In the genomic region with DNA sequence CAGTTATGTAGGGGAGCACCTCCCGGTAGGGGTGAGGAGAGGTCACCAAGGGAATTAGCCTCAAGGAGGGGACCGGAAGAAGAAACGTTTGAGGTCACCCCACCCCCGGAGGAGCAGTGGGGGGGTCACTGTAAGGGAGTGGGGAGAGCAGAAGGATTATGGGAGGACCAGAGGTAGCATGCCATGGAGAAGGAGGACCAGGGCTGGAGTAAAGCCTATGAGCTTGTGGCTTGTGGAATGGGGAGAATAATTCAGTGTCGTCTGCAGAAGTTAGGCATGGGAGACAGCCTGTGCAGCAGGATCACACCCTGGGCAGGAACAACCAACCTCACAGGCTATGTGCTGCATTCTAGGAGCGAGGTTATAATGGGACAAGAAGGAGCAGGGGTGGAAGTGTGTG, we compare ENCODE assay signal across 7 mouse cellular contexts. TPM values are rescaled to one million over a fixed set of nuclear protein-coding genes. Genes with fewer than 3 reads are reported as not detected.
DNase-seq lines count a peak whose midpoint lies in the region; ATAC-seq and TF ChIP-seq lines count a peak whose summit lies in the region.

No protein-coding gene starts in this region.

- H3K4me2 ChIP-seq in lung, postnatal 0 days (replicated peaks; ENCODE audit: low read depth, low read length) = peak overlapping the region; percentile 94
- H3K4me2 ChIP-seq in limb, embryonic 14.5 days (replicated peaks; ENCODE audit: low read depth, low read length, severe bottlenecking) = peak overlapping the region; percentile 97
- H3K4me2 ChIP-seq in stomach, embryonic 15.5 days = peak overlapping the region; percentile 98

- no peaks in the 10 kb centered on the region for H3K27me3 ChIP-seq in lung, postnatal 0 days (replicated peaks; ENCODE audit: insufficient read depth, low read length)
- H3K27me3 ChIP-seq in forebrain, embryonic 10.5 days (ENCODE audit: poor library complexity, severe bottlenecking) = peaks cover 32% of the 10 kb centered on the region
- H3K27me3 ChIP-seq in limb, embryonic 14.5 days (ENCODE audit: control insufficient read depth, insufficient read depth, low read length) = no peaks in the 10 kb centered on the region
- no peaks in the 10 kb centered on the region for H3K27me3 ChIP-seq in stomach, embryonic 15.5 days (replicated peaks)

- peak overlapping the region; percentile 48 for H3K9ac ChIP-seq in lung, postnatal 0 days (replicated peaks; ENCODE audit: low read depth)
- peak overlapping the region; percentile 67 for H3K9ac ChIP-seq in limb, embryonic 14.5 days (ENCODE audit: low read depth, low read length, severe bottlenecking)
- peak overlapping the region; percentile 42 for H3K9ac ChIP-seq in stomach, embryonic 15.5 days

- peaks cover 17% of the 10 kb centered on the region; the same call in 1 of the 2 replicates for H3K4me1 ChIP-seq in lung, postnatal 0 days (ENCODE audit: insufficient read depth, low read depth, low read length)
- H3K4me1 ChIP-seq in forebrain, embryonic 10.5 days = peaks cover 33% of the 10 kb centered on the region
- H3K4me1 ChIP-seq in limb, embryonic 14.5 days (ENCODE audit: control insufficient read depth, insufficient read depth, low read length) = peaks cover 15% of the 10 kb centered on the region
- H3K4me1 ChIP-seq in stomach, embryonic 15.5 days = peaks cover 26% of the 10 kb centered on the region

- TF ChIP-seq CTCF in lung, postnatal 0 days (IDR thresholded peaks at IDR 0.05) = no peak

- H3K36me3 ChIP-seq in lung, postnatal 0 days (ENCODE audit: insufficient read depth, low read length) = no peaks in the 10 kb centered on the region
- no peaks in the 10 kb centered on the region for H3K36me3 ChIP-seq in forebrain, embryonic 10.5 days (replicated peaks)
- no peaks in the 10 kb centered on the region for H3K36me3 ChIP-seq in limb, embryonic 14.5 days (ENCODE audit: control insufficient read depth, insufficient read depth, low read length)
- no peaks in the 10 kb centered on the region for H3K36me3 ChIP-seq in stomach, embryonic 15.5 days

- ATAC-seq in lung, postnatal 0 days = no peak; the same call in 1 of the 2 replicates
- 0 out of 2 replicates have a peak, but pooled peaks have one; percentile 20 for ATAC-seq in limb, embryonic 14.5 days (ENCODE audit: low FRiP score, low read depth)
- ATAC-seq in stomach, embryonic 15.5 days (ENCODE audit: insufficient read depth, low FRiP score, low read depth) = no peak

- H3K4me3 ChIP-seq in lung, postnatal 0 days (ENCODE audit: low read depth, low read length) = peak overlapping the region; percentile 55
- peak overlapping the region; percentile 66 for H3K4me3 ChIP-seq in forebrain, embryonic 10.5 days
- H3K4me3 ChIP-seq in limb, embryonic 14.5 days (replicated peaks; ENCODE audit: low read length) = peak overlapping the region; percentile 50
- peak overlapping the region; percentile 56 for H3K4me3 ChIP-seq in stomach, embryonic 15.5 days (replicated peaks)

- peak; percentile 52 for DNase-seq in lung, postnatal 0 days (ENCODE audit: low spot score)
- DNase-seq in lung, postnatal 4 days = no peak
- DNase-seq in forebrain, embryonic 10.5 days (ENCODE audit: extremely low spot score, low spot score) = no peak
- no peak for DNase-seq in limb, embryonic 14.5 days (ENCODE audit: low spot score)
- DNase-seq in left cerebral cortex, adult 11 months (ENCODE audit: low spot score) = no peak
- DNase-seq in gastrocnemius, postnatal 25 days = no peak

- H3K27ac ChIP-seq in lung, postnatal 0 days (ENCODE audit: low read length) = peak overlapping the region; percentile 85
- peak overlapping the region; percentile 80 for H3K27ac ChIP-seq in forebrain, embryonic 10.5 days
- H3K27ac ChIP-seq in limb, embryonic 14.5 days (replicated peaks; ENCODE audit: low read depth, low read length) = no peak overlapping the region
- peak overlapping the region; percentile 61; the same call in 1 of the 2 replicates for H3K27ac ChIP-seq in stomach, embryonic 15.5 days

- no peaks in the 10 kb centered on the region for H3K9me3 ChIP-seq in lung, postnatal 0 days (ENCODE audit: low read length)
- no peaks in the 10 kb centered on the region for H3K9me3 ChIP-seq in forebrain, embryonic 10.5 days
- no peaks in the 10 kb centered on the region for H3K9me3 ChIP-seq in limb, embryonic 14.5 days (ENCODE audit: control insufficient read depth, low read length)
- no peaks in the 10 kb centered on the region for H3K9me3 ChIP-seq in stomach, embryonic 15.5 days

- TF ChIP-seq EP300 in lung, postnatal 0 days (IDR thresholded peaks at IDR 0.05) = no peak

- 7% methylated on average over 6 of the region's 6 CpGs for WGBS in lung, postnatal 0 days
- 16% methylated on average over 6 of the region's 6 CpGs for WGBS in forebrain, embryonic 10.5 days
- 13% methylated on average over 6 of the region's 6 CpGs for WGBS in limb, embryonic 14.5 days
- WGBS in stomach, embryonic 15.5 days = 13% methylated on average over 6 of the region's 6 CpGs

- TF ChIP-seq POLR2A in limb, embryonic 14.5 days (IDR thresholded peaks at IDR 0.05; ENCODE audit: borderline replicate concordance, extremely low read depth, insufficient read depth, insufficient read length) = no peak

RNA-seq across cellular contexts. Expression of a gene that starts 0.7 kb away (rescaled TPM):
- 27.5 and 33.0 TPM in 2 replicates for polyA plus RNA-seq in lung, postnatal 0 days (2015; fragmentation: Nextera tagmentation; extraction: Ambion mirVana)
- polyA plus RNA-seq in forebrain, embryonic 10.5 days (2016; fragmentation: Nextera tagmentation; extraction: Ambion mirVana) = 2.7 and 3.1 TPM in 2 replicates
- 5.9 and 8.2 TPM in 2 replicates for polyA plus RNA-seq in limb, embryonic 14.5 days (2012; rRNA removed)
- 2.3 and 2.9 TPM in 2 replicates for polyA plus RNA-seq in limb, embryonic 14.5 days (2014; fragmentation: Nextera tagmentation; extraction: Ambion mirVana)
- 6.4 and 6.7 TPM in 2 replicates for polyA plus RNA-seq in stomach, embryonic 15.5 days (2015; fragmentation: Nextera tagmentation; extraction: Ambion mirVana)
- total RNA-seq in gastrocnemius, postnatal 25 days (2021) = 1 to 10 TPM; 2.3 to 4.9 TPM

RNA-seq across cellular contexts. Expression of a gene that starts 13.6 kb away (rescaled TPM):
- polyA plus RNA-seq in lung, postnatal 0 days (2015; fragmentation: Nextera tagmentation; extraction: Ambion mirVana) = 0.84 and 1.6 TPM in 2 replicates
- 30.3 and 32.8 TPM in 2 replicates for polyA plus RNA-seq in forebrain, embryonic 10.5 days (2016; fragmentation: Nextera tagmentation; extraction: Ambion mirVana)
- polyA plus RNA-seq in limb, embryonic 14.5 days (2012; rRNA removed) = 6.7 and 10.3 TPM in 2 replicates
- 3.5 and 3.6 TPM in 2 replicates for polyA plus RNA-seq in limb, embryonic 14.5 days (2014; fragmentation: Nextera tagmentation; extraction: Ambion mirVana)
- polyA plus RNA-seq in stomach, embryonic 15.5 days (2015; fragmentation: Nextera tagmentation; extraction: Ambion mirVana) = 12.7 and 14.0 TPM in 2 replicates
- not detected for total RNA-seq in gastrocnemius, postnatal 25 days (2021)

RNA-seq across cellular contexts. Expression of a gene that starts 29.1 kb away (rescaled TPM):
- 260 and 357 TPM in 2 replicates for polyA plus RNA-seq in lung, postnatal 0 days (2015; fragmentation: Nextera tagmentation; extraction: Ambion mirVana)
- polyA plus RNA-seq in forebrain, embryonic 10.5 days (2016; fragmentation: Nextera tagmentation; extraction: Ambion mirVana) = 2,040 and 2,174 TPM in 2 replicates
- polyA plus RNA-seq in limb, embryonic 14.5 days (2012; rRNA removed) = 246 and 428 TPM in 2 replicates
- polyA plus RNA-seq in limb, embryonic 14.5 days (2014; fragmentation: Nextera tagmentation; extraction: Ambion mirVana) = 1,273 and 1,449 TPM in 2 replicates
- polyA plus RNA-seq in stomach, embryonic 15.5 days (2015; fragmentation: Nextera tagmentation; extraction: Ambion mirVana) = 1,192 and 1,334 TPM in 2 replicates
- total RNA-seq in gastrocnemius, postnatal 25 days (2021) = 10 to 100 TPM in 1 of 2 experiments, 1 to 10 TPM in 1; 6.9 to 10.6 TPM

RNA-seq across cellular contexts. Expression of a gene that starts 38.0 kb away (rescaled TPM):
- 169 and 188 TPM in 2 replicates for polyA plus RNA-seq in lung, postnatal 0 days (2015; fragmentation: Nextera tagmentation; extraction: Ambion mirVana)
- polyA plus RNA-seq in forebrain, embryonic 10.5 days (2016; fragmentation: Nextera tagmentation; extraction: Ambion mirVana) = 113 and 115 TPM in 2 replicates
- polyA plus RNA-seq in limb, embryonic 14.5 days (2012; rRNA removed) = 111 and 132 TPM in 2 replicates
- 123 and 140 TPM in 2 replicates for polyA plus RNA-seq in limb, embryonic 14.5 days (2014; fragmentation: Nextera tagmentation; extraction: Ambion mirVana)
- 92.1 and 101 TPM in 2 replicates for polyA plus RNA-seq in stomach, embryonic 15.5 days (2015; fragmentation: Nextera tagmentation; extraction: Ambion mirVana)
- 100 to 1,000 TPM; 120 to 122 TPM for total RNA-seq in gastrocnemius, postnatal 25 days (2021)

RNA-seq across cellular contexts. Expression of a gene that starts 54.7 kb away (rescaled TPM):
- 13.6 and 17.7 TPM in 2 replicates for polyA plus RNA-seq in lung, postnatal 0 days (2015; fragmentation: Nextera tagmentation; extraction: Ambion mirVana)
- 8.3 and 9.3 TPM in 2 replicates for polyA plus RNA-seq in forebrain, embryonic 10.5 days (2016; fragmentation: Nextera tagmentation; extraction: Ambion mirVana)
- 68.5 and 86.7 TPM in 2 replicates for polyA plus RNA-seq in limb, embryonic 14.5 days (2012; rRNA removed)
- polyA plus RNA-seq in limb, embryonic 14.5 days (2014; fragmentation: Nextera tagmentation; extraction: Ambion mirVana) = 48.5 and 75.4 TPM in 2 replicates
- polyA plus RNA-seq in stomach, embryonic 15.5 days (2015; fragmentation: Nextera tagmentation; extraction: Ambion mirVana) = 33.0 and 37.8 TPM in 2 replicates
- 1 to 10 TPM; 6.5 to 7.2 TPM for total RNA-seq in gastrocnemius, postnatal 25 days (2021)
